Mouse (Mus musculus) hematopoietic stem cell, adult 5-6 weeks (primary cell): ENCODE results near the gene Crhr1. TPM values are rescaled to one million over a fixed set of nuclear protein-coding genes. Genes with fewer than 3 reads are reported as not detected.

ENCODE experiments used
- ATAC-seq, 2 experiments: fragments of 125-278 bp in 1 of 2; replicated peaks in 1 of 2; 2 replicates each; pipeline ENCODE4 v1.8.0; 2016 to 2017; ENCODE audit warnings: inconsistent platforms in 2 of 2, mild to moderate bottlenecking in 2 of 2, moderate number of reproducible peaks in 2 of 2, low read depth in 1 of 2, moderate TSS enrichment in 1 of 2; ENCODE audit not compliant: low FRiP score in 2 of 2, poor library complexity in 2 of 2, severe bottlenecking in 2 of 2, insufficient read depth in 1 of 2, low TSS enrichment in 1 of 2
- total RNA-seq: library from RNA; stranded (forward); fragments of 172-1452, 232-1000 nt; gene quantifications from 2 replicates; pipeline ENCODE4 v1.2.3, GENCODE M21; 2017

Gene Crhr1
- total RNA-seq, 1 experiment from 2014 or later = not detected

DNA sequence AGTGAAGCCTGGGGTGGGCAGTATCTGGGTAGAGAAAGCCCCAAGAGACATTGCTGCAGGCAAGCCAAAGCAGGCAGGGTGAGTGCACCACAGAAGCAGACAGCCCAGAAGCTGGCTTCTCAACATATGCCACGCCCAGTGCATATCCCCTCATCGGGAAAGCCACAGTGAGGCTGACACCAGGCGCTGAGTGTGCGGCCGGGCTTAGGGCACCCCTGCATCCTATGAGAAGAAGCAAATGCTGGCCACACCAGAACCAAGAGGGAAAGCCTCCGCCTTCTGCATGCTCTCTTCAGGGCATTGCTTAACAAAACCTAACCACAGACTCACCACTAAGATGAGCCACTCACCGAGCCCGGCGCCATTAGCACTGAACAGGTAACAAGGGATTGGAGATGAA, 90.6 kb downstream of the Crhr1 start:
- ATAC-seq = no peak

Other genes with a start within 250 kb of the Crhr1 start
- 22.8 and 29.5 TPM in 2 replicates for gene Nsf, start 178.8 kb upstream of the Crhr1 start, total RNA-seq
- gene Arf2, start 166.1 kb upstream of the Crhr1 start, total RNA-seq = 36.6 and 39.3 TPM in 2 replicates
- not detected in 2 replicates for gene Sppl2c, start 53.5 kb downstream of the Crhr1 start, total RNA-seq
- gene Mapt, start 98.5 kb downstream of the Crhr1 start, total RNA-seq = not detected in 2 replicates